Mouse (Mus musculus) brain, adult 2 months (tissue): Measurements from ENCODE around the gene Stk40.
"Not testable (repeated sequence)": the region's sequence is repeated elsewhere in the genome, so short reads cannot be mapped to it uniquely, and the experiment has no call there.

Source experiments
- DNase-seq: peaks from one replicate; pipeline ENCODE4 v3.0.0; 2011; ENCODE audit warnings: low read depth, low spot score

Stk40 gene

DNA sequence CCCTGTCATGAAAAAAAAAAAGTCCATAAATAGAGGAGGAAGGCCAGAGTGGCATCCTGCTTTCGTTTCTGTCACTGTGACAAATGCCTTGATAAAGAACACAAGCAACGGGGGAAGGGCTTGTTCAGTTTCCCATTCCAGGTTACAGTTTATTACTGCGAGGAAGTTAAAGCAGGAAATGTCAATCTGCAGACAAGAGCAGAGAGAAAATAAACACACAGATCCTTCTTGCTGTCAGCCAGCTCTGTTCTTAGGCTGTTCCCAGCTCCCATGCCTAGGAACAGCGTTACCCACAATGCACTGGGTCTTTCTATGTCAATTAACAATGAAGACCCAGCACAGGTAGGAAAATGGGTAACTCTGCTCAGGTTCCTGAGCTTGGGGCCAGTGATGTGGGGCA, 51.4 kb downstream of the Stk40 start:
- no peak for DNase-seq

- no peak for DNase-seq
Measured at GRCm38 (mm10) chr4:126155869-126156268, 52.1 kb downstream of the Stk40 start.

- DNase-seq: no peak
Measured at GRCm38 (mm10) chr4:126156617-126157016, 52.9 kb downstream of the Stk40 start.

DNA sequence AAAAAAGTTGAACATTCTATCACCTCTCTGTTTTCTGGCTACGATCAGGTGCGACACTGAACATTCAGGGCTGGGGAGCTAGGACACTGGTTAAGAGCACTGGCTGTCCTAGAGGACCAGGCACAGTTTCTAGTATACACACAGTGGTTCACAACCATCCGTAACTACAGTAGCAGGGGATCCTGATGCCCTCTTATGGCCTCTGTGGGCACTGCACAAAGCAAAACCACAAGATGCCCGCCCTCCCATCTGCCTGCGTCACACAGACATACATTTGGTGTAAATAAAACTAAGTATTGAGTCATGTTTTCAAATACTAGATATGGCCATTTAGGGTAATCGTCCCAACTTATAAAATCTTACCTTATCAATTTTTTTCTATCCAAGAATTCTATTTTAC, 53.8 kb downstream of the Stk40 start:
- DNase-seq: no peak

DNA sequence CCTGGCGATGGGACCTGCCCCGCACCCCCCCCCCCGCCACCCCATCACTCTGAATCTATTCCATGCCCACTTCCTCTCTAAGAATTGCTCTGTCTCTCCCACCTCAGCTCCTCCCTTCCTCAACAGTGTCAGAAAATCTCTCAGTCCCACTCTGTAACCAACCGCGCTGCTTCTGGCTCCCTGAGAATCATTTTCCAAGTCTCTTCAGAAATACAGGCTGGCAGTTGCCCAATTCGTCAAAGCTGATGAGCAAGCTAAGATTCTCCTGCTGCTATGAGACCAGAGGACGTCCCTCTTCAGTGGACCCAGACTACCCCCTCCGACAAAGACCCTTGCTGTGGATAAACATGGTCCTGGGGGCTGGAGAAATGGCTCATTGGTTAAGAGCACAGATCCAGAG, 55.7 kb downstream of the Stk40 start:
- DNase-seq: peak; percentile 65

DNA sequence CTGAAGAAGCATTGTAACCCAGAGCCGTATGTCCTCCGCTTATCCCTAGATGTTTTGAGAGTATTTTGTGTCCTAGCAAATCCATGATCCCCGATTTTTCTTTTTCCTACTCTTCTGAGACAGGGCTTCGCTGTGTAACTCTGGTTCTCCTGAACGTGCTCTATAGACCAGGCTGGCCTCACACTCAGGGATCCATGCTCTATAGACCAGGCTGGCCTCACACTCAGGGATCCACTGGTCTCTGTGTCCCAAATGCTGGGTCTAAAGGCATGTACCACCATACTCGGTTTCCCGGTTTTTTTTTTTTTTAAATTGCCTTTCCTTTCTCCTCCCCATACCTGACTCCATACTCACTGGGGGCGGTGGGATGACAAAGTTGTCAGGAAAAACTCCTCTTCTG, 57.2 kb downstream of the Stk40 start:
- DNase-seq: no peak

- no peak for DNase-seq
Measured at GRCm38 (mm10) chr4:126161456-126161855, 57.7 kb downstream of the Stk40 start.

- no peak for DNase-seq
Measured at GRCm38 (mm10) chr4:126161986-126162385, 58.2 kb downstream of the Stk40 start.

DNA sequence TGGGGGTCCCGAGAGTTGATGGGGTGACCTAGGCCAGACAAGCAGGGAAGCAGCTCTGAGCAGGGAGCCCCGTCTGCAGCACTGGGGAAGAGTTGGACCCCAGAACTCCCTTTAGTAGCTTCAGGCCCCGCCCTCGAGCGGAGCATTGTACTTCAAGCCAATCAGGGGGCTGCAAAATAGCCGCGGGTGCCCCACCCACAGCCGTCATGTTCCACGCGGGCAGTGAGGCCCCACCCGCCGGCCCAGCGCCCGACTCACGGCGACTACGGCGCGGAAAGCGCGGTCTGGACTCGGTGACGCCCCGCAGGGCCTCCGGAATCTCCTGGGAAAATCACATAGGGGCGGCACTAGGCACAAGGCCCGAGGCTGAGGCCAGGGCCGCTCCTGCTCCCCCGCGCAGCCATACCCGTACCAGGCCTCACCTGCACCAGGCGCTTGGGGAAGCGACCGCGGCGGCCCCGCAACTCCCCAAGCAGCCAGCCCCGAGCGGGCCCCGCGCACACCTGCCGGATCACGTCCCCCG, 58.8 kb downstream of the Stk40 start:
- DNase-seq: peak; percentile 88

DNA sequence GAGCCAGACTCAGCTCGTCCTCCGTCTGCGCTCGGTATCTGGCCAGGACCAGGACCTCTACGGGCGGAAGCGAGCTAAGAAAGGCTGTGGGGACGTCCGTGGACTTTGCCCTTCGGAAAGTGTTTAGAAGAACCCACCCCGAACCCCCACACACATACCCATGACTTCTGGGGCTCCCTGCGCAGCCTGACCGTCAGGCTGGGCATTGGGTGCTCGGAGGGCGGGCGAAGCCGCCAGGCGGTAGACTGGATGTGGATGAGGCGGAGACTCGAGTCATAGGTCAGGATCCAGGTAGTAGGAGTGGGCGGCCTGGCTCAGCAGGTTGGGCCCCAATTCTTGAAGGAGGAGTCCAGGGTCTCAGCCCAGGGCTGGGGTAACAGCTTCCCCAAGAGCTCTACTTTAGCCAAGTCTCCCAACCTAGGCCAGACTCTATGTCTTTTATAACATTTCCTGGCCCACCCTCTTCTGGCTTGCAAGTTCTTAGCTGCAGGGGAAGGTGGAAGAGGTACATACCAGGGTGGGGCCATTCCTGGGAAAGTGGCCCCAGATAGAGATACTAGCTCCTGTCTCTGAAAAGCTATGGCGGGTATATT, 59.4 kb downstream of the Stk40 start, which contains the start of gene Sh3d21:
TSS of gene Sh3d21 (minus strand) at position 425 of the 593 bp plus-strand sequence.
- DNase-seq: no peak

DNA sequence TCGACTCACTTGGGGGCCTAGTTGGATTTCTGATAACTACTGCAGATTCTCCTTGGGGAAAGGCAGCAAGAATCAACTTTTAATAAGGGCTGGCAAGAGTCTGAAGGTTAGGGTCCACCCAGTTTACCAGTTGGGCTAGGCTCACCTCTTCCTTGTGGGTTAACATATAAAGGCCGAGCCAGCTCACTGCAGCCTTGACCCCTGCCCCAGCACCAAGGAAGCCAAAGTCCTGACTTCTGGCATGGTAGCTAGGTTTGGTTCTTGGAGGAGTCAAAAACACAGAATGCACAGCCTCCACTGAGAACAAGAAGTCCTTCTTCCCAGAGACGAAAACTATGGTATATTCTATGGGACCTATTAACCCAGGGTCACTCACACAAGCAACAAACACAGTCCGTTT, 59.9 kb downstream of the Stk40 start:
- no peak for DNase-seq

- not testable (repeated sequence) for DNase-seq
Measured at GRCm38 (mm10) chr4:126165092-126165491, 61.3 kb downstream of the Stk40 start.

DNA sequence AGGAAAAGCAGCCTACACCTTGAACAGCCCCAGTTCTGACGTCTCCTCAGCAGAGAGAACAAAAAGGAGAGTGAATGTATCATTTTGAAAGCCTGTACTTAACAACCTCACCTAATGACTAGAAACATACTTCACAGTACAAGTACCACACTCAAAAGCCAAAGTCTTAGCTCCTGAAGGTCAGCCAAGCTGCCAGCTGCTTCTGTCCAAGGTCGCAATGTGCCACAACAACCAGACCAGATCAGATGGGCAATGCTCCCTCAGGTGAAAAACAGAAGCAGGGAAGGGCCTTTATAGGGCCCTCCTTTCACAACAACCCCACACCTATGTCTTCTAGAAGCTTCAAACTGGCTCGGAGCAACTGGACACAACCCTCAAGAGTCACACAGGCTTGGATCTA, 62.3 kb downstream of the Stk40 start:
- DNase-seq: no peak

- no peak for DNase-seq
Measured at GRCm38 (mm10) chr4:126168851-126169250, 65.1 kb downstream of the Stk40 start.

- not testable (repeated sequence) for DNase-seq
Measured at GRCm38 (mm10) chr4:126170737-126171136, 67.0 kb downstream of the Stk40 start.

DNA sequence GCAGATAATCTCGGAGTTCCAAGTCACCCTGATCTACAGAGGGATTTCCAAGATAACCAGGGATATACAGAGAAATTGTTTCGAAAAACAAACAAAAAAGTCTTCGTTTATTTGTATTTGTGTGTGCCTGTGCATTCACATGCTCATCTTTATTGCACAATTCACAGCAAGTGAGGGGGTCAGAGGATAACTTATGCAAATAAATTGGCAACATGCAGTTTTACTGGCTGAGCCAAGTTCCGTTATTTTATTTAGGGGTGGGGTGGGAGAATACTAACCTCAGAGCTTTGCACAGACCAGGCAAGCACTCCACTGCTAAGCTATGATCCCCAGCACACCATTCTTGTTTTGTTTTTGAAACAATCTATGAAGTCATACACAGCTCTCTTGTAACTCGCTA, 70.0 kb downstream of the Stk40 start:
- no peak for DNase-seq

- not testable (repeated sequence) for DNase-seq
Measured at GRCm38 (mm10) chr4:126175980-126176379, 72.2 kb downstream of the Stk40 start.

DNA sequence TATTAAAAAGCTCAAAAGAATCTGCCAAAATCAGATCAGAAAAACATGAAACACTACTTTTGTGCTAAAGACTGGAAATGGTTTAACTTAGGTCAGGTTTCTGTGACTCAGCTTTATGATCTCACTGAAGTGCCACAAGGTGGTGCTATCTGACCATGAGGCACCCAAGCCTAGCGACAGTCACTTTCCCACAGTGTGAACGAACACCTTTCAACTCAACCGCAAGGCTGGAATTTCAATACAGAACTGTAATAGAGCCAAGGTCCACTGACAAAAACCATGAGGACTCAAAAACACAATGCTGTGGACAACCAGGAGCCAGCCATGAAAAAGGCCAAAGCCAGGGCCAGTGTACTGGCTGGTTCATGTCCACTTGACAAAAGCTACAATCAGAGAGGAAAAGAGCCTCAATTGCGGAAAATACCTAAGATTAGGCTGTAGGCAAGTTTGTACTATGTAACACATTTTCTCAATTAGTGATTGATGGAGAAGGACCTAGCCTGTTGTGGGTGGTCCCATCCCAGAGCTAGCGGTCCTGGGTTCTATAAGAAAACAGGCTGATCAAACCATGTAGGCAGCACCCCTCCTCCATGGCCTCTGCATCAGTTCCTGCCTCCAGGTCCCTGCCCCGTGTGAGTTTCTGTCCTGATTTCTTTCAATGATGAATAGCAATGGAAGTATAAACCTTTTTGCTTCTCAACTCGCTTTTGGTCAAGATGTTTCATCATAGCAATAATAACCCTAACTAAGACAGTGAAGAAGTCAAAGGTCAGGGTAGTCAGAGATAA, 77.6 kb downstream of the Stk40 start:
- peak; percentile 86 for DNase-seq

GRCm38 (mm10) chr4:126183034-126183433, 79.3 kb downstream of the Stk40 start:
- DNase-seq: no peak

- DNase-seq: no peak
Measured at GRCm38 (mm10) chr4:126187096-126187495, 83.3 kb downstream of the Stk40 start.
